Mouse (Mus musculus) brain, embryonic 14.5 days (tissue): ENCODE measurements at regions not wholly inside any gene's neighbourhood (a gene's known extent, or its start where the extent isn't known, plus 50 kb on each side); places are given as distances from the start of the nearest gene placed in this dataset.

Experiments used
- DNase-seq: peaks from one replicate; pipeline ENCODE4 v3.0.0-alpha.2; 2011; ENCODE audit warnings: low read depth
- CTCF ChIP-seq: fragments of 200-500 bp; IDR thresholded peaks from 2 replicates; pipeline ENCODE4 v1.5.1; 2012; ENCODE audit warnings: inconsistent platforms, mild to moderate bottlenecking, moderate library complexity, borderline replicate concordance; ENCODE audit not compliant: insufficient read depth, insufficient read length; ENCODE audit errors: extremely low read depth
- POLR2A ChIP-seq: fragments of 200-500 bp; IDR thresholded peaks from 2 replicates; pipeline ENCODE4 v1.6.1; 2012; ENCODE audit warnings: mild to moderate bottlenecking, inconsistent platforms, borderline replicate concordance; ENCODE audit not compliant: poor library complexity, insufficient read depth, insufficient read length, severe bottlenecking; ENCODE audit errors: extremely low read depth

- DNase-seq, result no peak
- TF ChIP-seq POLR2A, result no peak
- no peak for TF ChIP-seq CTCF
These were observed 63.6 kb downstream of the 4930564D02Rik start for GRCm38 (mm10) chr3:105130228-105130627.

GRCm38 (mm10) chr3:105131053-105131452, 64.4 kb downstream of the 4930564D02Rik start:
- no peak for DNase-seq
- TF ChIP-seq CTCF (no peak), POLR2A (no peak)

DNA sequence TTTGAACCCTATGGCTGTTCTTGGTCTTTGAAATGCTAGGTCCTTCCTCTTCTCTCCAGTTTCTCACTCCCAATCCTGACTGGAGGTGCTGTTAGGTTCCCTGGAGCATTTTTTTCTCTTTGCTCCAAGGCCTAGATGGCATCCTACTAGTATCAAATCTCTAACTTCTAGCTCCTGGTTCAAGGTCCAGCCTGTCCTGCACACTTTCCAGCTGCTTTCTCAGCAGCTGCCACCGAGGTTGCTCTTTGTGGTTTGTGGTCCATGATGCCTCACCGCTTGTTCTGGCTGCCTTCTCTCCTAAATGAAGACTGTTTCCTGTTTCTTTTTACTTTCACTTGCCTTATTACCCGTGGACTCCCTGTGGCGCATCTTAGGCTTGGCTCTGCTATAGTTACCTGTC, 66.4 kb downstream of the 4930564D02Rik start:
- TF ChIP-seq POLR2A (no peak), CTCF (no peak)

GRCm38 (mm10) chr3:105141170-105141971, 74.7 kb downstream of the 4930564D02Rik start:
- TF ChIP-seq CTCF (no peak), POLR2A (no peak)
- no peak for DNase-seq

More for the DNA sequence above, 66.4 kb downstream of the 4930564D02Rik start:
- no peak for DNase-seq

GRCm38 (mm10) chr3:105142631-105143030, 76.0 kb downstream of the 4930564D02Rik start:
- DNase-seq, result no peak
- TF ChIP-seq CTCF, result no peak
- no peak for TF ChIP-seq POLR2A

DNA sequence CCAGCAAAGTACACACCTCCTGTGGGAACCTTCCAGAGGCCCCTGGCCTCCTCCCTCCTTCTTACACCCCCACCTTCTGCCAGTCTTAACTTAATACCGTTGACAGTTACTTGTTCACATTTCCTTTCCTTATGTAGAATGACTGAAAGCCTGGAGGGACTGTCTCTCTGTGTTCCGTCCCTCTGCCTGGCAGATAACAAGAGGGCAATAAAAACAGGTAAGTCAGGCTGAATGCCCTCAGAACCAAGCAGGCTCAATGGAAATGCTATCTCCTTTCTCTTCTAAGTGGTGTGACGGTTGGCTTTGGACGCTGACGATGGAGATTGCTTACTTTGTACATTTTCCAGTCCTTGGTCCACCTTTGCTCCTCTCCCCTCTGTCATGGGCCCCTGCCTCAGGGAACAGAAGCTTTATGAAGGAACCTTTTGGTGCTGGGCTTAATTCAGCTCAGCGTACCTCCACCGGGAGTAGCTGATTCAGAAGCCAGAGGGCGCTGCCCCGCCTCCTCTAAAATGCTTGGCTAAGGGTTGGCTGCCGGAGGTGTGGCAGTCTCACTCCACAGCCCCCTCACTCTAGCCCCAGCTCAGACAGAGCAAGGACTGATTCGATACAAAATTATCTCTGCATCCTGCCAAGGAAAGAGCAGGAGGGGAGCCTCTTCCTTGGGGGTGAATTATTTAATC, 85.0 kb downstream of the 4930564D02Rik start:
- DNase-seq, result peak; percentile 75
- TF ChIP-seq CTCF, result peak; percentile 70
- no peak for TF ChIP-seq POLR2A

DNA sequence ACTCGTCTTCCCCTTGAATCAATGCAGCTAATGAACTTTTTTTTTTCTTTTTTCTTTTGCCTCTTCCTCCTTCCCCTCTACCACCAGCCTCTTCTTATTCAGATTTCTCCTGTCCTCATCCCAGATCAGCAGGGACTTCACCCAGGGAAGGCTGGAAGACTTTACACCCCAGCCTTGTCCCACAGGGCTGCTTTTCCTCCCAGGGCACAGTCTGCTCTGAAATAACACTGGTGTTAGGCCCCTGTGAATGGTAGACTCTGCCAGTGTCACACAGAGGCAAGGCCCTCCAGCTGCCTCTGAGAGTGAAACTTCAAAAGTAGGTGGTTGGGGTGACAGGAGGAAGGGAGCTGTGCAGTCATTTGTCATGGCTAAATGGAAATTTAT, 85.5 kb downstream of the 4930564D02Rik start:
- DNase-seq, result no peak
- no peak for TF ChIP-seq CTCF
- TF ChIP-seq POLR2A, result no peak

- TF ChIP-seq POLR2A (no peak), CTCF (no peak)
- DNase-seq, result no peak
These were observed 91.7 kb downstream of the 4930564D02Rik start for GRCm38 (mm10) chr3:105158376-105158775.

- DNase-seq, result peak; percentile 61
- TF ChIP-seq CTCF (peak; percentile 57; the same call in 1 of the 2 replicates), POLR2A (no peak)
These were observed 98.7 kb downstream of the 4930564D02Rik start for GRCm38 (mm10) chr3:105165355-105165754.

DNA sequence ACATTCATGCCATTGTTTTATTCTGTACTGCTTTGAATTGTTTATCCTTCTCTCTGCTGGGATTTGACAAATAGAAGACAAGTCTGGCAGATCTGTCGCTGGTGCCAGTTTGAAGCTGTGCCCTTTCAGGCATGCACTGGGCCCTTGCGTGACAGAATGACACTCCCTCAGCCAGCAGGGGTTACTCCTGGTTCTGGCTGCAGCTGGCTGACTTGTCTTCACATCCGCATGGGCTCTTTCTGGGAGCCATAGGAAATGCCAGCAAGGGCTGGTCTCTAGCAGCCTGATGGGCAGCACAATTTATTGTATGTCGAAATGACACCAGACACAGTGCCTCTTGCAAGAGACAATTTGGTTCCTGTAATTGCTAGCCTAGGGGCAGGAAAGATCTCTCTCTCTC, 102.5 kb downstream of the 4930564D02Rik start:
- TF ChIP-seq CTCF, result no peak
- no peak for TF ChIP-seq POLR2A
- peak; percentile 59 for DNase-seq

GRCm38 (mm10) chr3:105171527-105171926, 104.9 kb downstream of the 4930564D02Rik start:
- TF ChIP-seq CTCF, result no peak
- no peak for TF ChIP-seq POLR2A
- peak; percentile 29 for DNase-seq
